In the genomic region with DNA sequence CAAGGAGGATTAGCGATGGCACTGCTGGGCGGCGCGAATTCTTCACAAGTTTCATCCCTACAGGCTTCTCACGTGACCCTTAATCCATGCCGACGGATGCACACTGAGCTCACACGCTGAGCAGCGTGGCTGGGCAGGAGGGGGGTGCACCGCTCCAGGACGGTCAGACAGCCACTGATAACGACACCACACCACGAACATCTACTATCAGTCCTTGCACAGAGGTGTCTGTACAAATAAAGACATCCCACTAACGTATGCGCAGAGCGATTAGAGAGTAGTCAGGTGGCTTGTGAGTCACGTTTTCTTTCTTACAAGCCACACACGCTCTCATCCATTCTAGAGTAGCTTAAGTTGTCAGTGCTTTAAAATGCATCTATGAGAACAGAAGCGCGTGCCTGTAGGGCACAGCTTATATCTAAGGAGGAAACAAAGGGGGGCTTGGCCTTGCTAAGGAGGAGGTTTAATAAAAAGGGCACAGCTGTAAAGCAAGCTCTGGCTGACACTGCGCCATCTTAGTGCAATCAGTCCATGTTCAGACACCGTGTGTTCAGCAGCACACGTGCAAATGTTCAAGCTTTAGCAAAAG, we compare ENCODE assay signal across 8 mouse cellular contexts. TPM values are rescaled to one million over a fixed set of nuclear protein-coding genes. Genes with fewer than 3 reads are reported as not detected.
DNase-seq lines count a peak whose midpoint lies in the region; ATAC-seq lines count a peak whose summit lies in the region.

No protein-coding gene starts in this region.

- no peaks in the 10 kb centered on the region for H3K27me3 ChIP-seq in heart, embryonic 12.5 days (replicated peaks)
- no peaks in the 10 kb centered on the region for H3K27me3 ChIP-seq in embryonic facial prominence, embryonic 11.5 days (ENCODE audit: control insufficient read depth, insufficient read depth, low read length)
- no peaks in the 10 kb centered on the region for H3K27me3 ChIP-seq in limb, embryonic 11.5 days (ENCODE audit: control insufficient read depth, insufficient read depth, low read length)
- H3K27me3 ChIP-seq in neural tube, embryonic 14.5 days (ENCODE audit: control insufficient read depth, insufficient read depth, low read length), result no peaks in the 10 kb centered on the region

- peaks cover 16% of the 10 kb centered on the region for H3K4me1 ChIP-seq in heart, embryonic 12.5 days (replicated peaks)
- no peaks in the 10 kb centered on the region for H3K4me1 ChIP-seq in embryonic facial prominence, embryonic 11.5 days (ENCODE audit: control insufficient read depth, insufficient read depth, low read length)
- no peaks in the 10 kb centered on the region for H3K4me1 ChIP-seq in limb, embryonic 11.5 days (ENCODE audit: control insufficient read depth, insufficient read depth, low read length)
- peaks cover 5% of the 10 kb centered on the region; the same call in 1 of the 2 replicates for H3K4me1 ChIP-seq in neural tube, embryonic 14.5 days (ENCODE audit: control insufficient read depth, insufficient read depth, low read length)

- H3K9ac ChIP-seq in heart, embryonic 12.5 days, result peak overlapping the region; percentile 53; the same call in 1 of the 2 replicates
- H3K9ac ChIP-seq in embryonic facial prominence, embryonic 11.5 days (replicated peaks; ENCODE audit: low read length), result no peak overlapping the region
- no peak overlapping the region for H3K9ac ChIP-seq in limb, embryonic 11.5 days (ENCODE audit: low read length)
- H3K9ac ChIP-seq in neural tube, embryonic 14.5 days (replicated peaks; ENCODE audit: low read depth, low read length), result no peak overlapping the region

- H3K4me3 ChIP-seq in heart, embryonic 12.5 days, result peak overlapping the region; percentile 35
- H3K4me3 ChIP-seq in embryonic facial prominence, embryonic 11.5 days (ENCODE audit: low read depth, low read length), result no peak overlapping the region
- no peak overlapping the region for H3K4me3 ChIP-seq in limb, embryonic 11.5 days (ENCODE audit: low read depth, low read length)
- no peak overlapping the region for H3K4me3 ChIP-seq in neural tube, embryonic 14.5 days (ENCODE audit: low read depth, low read length)

- peak overlapping the region; percentile 66 for H3K4me2 ChIP-seq in heart, embryonic 12.5 days
- H3K4me2 ChIP-seq in embryonic facial prominence, embryonic 11.5 days (ENCODE audit: low read depth, low read length), result no peak overlapping the region
- H3K4me2 ChIP-seq in limb, embryonic 11.5 days (ENCODE audit: low read depth, severe bottlenecking), result no peak overlapping the region
- H3K4me2 ChIP-seq in neural tube, embryonic 14.5 days (ENCODE audit: low read depth, low read length), result peak overlapping the region; percentile 29; the same call in 1 of the 2 replicates

- ATAC-seq in heart, embryonic 12.5 days (ENCODE audit: insufficient number of reproducible peaks, low FRiP score), result peak; percentile 100
- peak; percentile 90 for ATAC-seq in embryonic facial prominence, embryonic 11.5 days (replicated peaks; ENCODE audit: insufficient number of reproducible peaks, low FRiP score, low TSS enrichment, low read depth)
- ATAC-seq in limb, embryonic 11.5 days (ENCODE audit: insufficient number of reproducible peaks, low FRiP score, low TSS enrichment, low read depth), result 0 out of 2 replicates have a peak, but pooled peaks have one; percentile 35
- peak; percentile 74; the same call in 1 of the 2 replicates for ATAC-seq in neural tube, embryonic 14.5 days (ENCODE audit: low read depth)

- peak overlapping the region; percentile 50 for H3K27ac ChIP-seq in heart, embryonic 12.5 days (ENCODE audit: poor library complexity, severe bottlenecking)
- H3K27ac ChIP-seq in embryonic facial prominence, embryonic 11.5 days (replicated peaks; ENCODE audit: low read depth, low read length), result no peak overlapping the region
- no peak overlapping the region for H3K27ac ChIP-seq in limb, embryonic 11.5 days (replicated peaks; ENCODE audit: low read depth, low read length)
- H3K27ac ChIP-seq in neural tube, embryonic 14.5 days (ENCODE audit: low read depth, low read length), result peak overlapping the region; percentile 24; the same call in 1 of the 2 replicates

- no peak for DNase-seq in heart, postnatal 10 days
- peak; percentile 67 for DNase-seq in embryonic facial prominence, embryonic 11.5 days (ENCODE audit: low spot score)
- no peak for DNase-seq in limb, embryonic 11.5 days (ENCODE audit: low spot score)
- no peak for DNase-seq in right cerebral cortex, adult 2 months (ENCODE audit: low spot score in 2 of 2)
- DNase-seq in cerebellum, postnatal 4 days (ENCODE audit: low spot score in 2 of 2), result no peak
- no peak for DNase-seq in urinary bladder, postnatal 4 days (ENCODE audit: low spot score in 2 of 2)

- intact Hi-C loops in heart, postnatal 10 days (cut with DNase I), result no loop called here

- whole genome bisulfite sequencing in heart, embryonic 12.5 days, result 8% methylated on average over 23 of the region's 23 CpGs
- 11% methylated on average over 23 of the region's 23 CpGs for WGBS in embryonic facial prominence, embryonic 11.5 days
- WGBS in limb, embryonic 11.5 days, result 22% methylated on average over 23 of the region's 23 CpGs
- 19% methylated on average over 23 of the region's 23 CpGs for WGBS in neural tube, embryonic 14.5 days

- peaks cover 61% of the 10 kb centered on the region for H3K36me3 ChIP-seq in heart, embryonic 12.5 days
- peaks cover 6% of the 10 kb centered on the region for H3K36me3 ChIP-seq in embryonic facial prominence, embryonic 11.5 days (replicated peaks; ENCODE audit: control insufficient read depth, insufficient read depth, low read depth, low read length)
- H3K36me3 ChIP-seq in limb, embryonic 11.5 days (ENCODE audit: control insufficient read depth, insufficient read depth, low read length), result peaks cover 26% of the 10 kb centered on the region; the same call in 1 of the 2 replicates
- peaks cover 20% of the 10 kb centered on the region for H3K36me3 ChIP-seq in neural tube, embryonic 14.5 days (ENCODE audit: control insufficient read depth, insufficient read depth, low read length)

- 0 out of 2 replicates have a peak, but pooled peaks cover 3% of the 10 kb centered on the region for H3K9me3 ChIP-seq in heart, embryonic 12.5 days (replicated peaks)
- no peaks in the 10 kb centered on the region for H3K9me3 ChIP-seq in embryonic facial prominence, embryonic 11.5 days (replicated peaks; ENCODE audit: control insufficient read depth, low read length)
- no peaks in the 10 kb centered on the region for H3K9me3 ChIP-seq in limb, embryonic 11.5 days (ENCODE audit: control insufficient read depth, low read length)
- H3K9me3 ChIP-seq in neural tube, embryonic 14.5 days (ENCODE audit: control insufficient read depth, low read length), result no peaks in the 10 kb centered on the region

RNA-seq across cellular contexts. Expression of a gene that starts 17.5 kb away (rescaled TPM):
- polyA plus RNA-seq in heart, embryonic 12.5 days (2016; fragmentation: Nextera tagmentation; extraction: Ambion mirVana), result 23.9 and 27.7 TPM in 2 replicates
- 10 to 100 TPM; 17.3 to 19.5 TPM for total RNA-seq in heart, postnatal 10 days (2021)
- polyA plus RNA-seq in embryonic facial prominence, embryonic 11.5 days (2014; fragmentation: Nextera tagmentation; extraction: Ambion mirVana), result 34.7 and 35.2 TPM in 2 replicates
- 30.7 and 32.6 TPM in 2 replicates for polyA plus RNA-seq in limb, embryonic 11.5 days (2014; fragmentation: Nextera tagmentation; extraction: Ambion mirVana)
- 37.5 and 38.3 TPM in 2 replicates for polyA plus RNA-seq in neural tube, embryonic 14.5 days (2014; fragmentation: Nextera tagmentation; extraction: Ambion mirVana)

RNA-seq across cellular contexts. Expression of a gene that starts 57.0 kb away (rescaled TPM):
- 43.7 and 47.6 TPM in 2 replicates for polyA plus RNA-seq in heart, embryonic 12.5 days (2016; fragmentation: Nextera tagmentation; extraction: Ambion mirVana)
- 10 to 100 TPM; 31.7 to 33.8 TPM for total RNA-seq in heart, postnatal 10 days (2021)
- polyA plus RNA-seq in embryonic facial prominence, embryonic 11.5 days (2014; fragmentation: Nextera tagmentation; extraction: Ambion mirVana), result 64.4 and 75.7 TPM in 2 replicates
- 61.9 and 67.5 TPM in 2 replicates for polyA plus RNA-seq in limb, embryonic 11.5 days (2014; fragmentation: Nextera tagmentation; extraction: Ambion mirVana)
- 28.4 and 39.3 TPM in 2 replicates for polyA plus RNA-seq in neural tube, embryonic 14.5 days (2014; fragmentation: Nextera tagmentation; extraction: Ambion mirVana)

Comparison
In these comparisons a context has a peak if more than half of its experiments do, and no peak if none do; other contexts are left out.
1. ATAC-seq: peak in every context shown above with its lines; median percentile 100 in heart, embryonic 12.5 days; 90 in embryonic facial prominence, embryonic 11.5 days; 74 in neural tube, embryonic 14.5 days; 35 in limb, embryonic 11.5 days.
2. H3K27ac ChIP-seq: peak in heart, embryonic 12.5 days (single experiment) and neural tube, embryonic 14.5 days (single experiment); none in embryonic facial prominence, embryonic 11.5 days (single experiment) and limb, embryonic 11.5 days (single experiment).
3. H3K4me2 ChIP-seq: peak in heart, embryonic 12.5 days (single experiment) and neural tube, embryonic 14.5 days (single experiment); none in embryonic facial prominence, embryonic 11.5 days (single experiment) and limb, embryonic 11.5 days (single experiment).